Mouse (Mus musculus): ENCODE results near the gene Vps25.

- TF ChIP-seq CTCF (IDR thresholded peaks at IDR 0.05; ENCODE audit: low read depth, low read length) (no peak), POLR2A (IDR thresholded peaks at IDR 0.05; ENCODE audit: extremely low read depth, insufficient read depth, low read length) (no peak)
These were observed 32.1 kb upstream of the Vps25 start for GRCm38 (mm10) chr11:101221306-101221986.
